Mouse (Mus musculus) lung, embryonic 16.5 days (tissue): ENCODE data around the gene Rin3. TPM values are rescaled to one million over a fixed set of nuclear protein-coding genes. Genes with fewer than 3 reads are reported as not detected.

Experiments
- ATAC-seq: fragments of 200-750 bp; cut with Nextera tagmentation; 2 replicates; pipeline ENCODE4 v1.8.0; 2017; ENCODE audit warnings: low read depth, mild to moderate bottlenecking, moderate library complexity
- H3K27ac ChIP-seq: fragments of 300-500 bp; sonication (generic); 2 replicates; pipeline ENCODE4 v1.5.1; 2014; ENCODE audit warnings: mild to moderate bottlenecking, control low read depth, low read length
- H3K27me3 ChIP-seq: fragments of 300-500 bp; sonication (generic); 2 replicates; pipeline ENCODE4 v1.6.1; 2014; ENCODE audit warnings: low read depth, low read length, mixed read lengths; ENCODE audit not compliant: control insufficient read depth, insufficient read depth
- H3K36me3 ChIP-seq: fragments of 300-500 bp; sonication (generic); 2 replicates; pipeline ENCODE4 v1.6.1; 2014; ENCODE audit warnings: low read length; ENCODE audit not compliant: control insufficient read depth, insufficient read depth
- H3K4me1 ChIP-seq: fragments of 300-500 bp; sonication (generic); replicated peaks from 2 replicates; pipeline ENCODE4 v1.6.1; 2014; ENCODE audit warnings: low read length, mixed read lengths; ENCODE audit not compliant: control insufficient read depth, insufficient read depth
- H3K4me2 ChIP-seq: fragments of 300-500 bp; sonication (generic); 2 replicates; pipeline ENCODE4 v1.6.1; 2014; ENCODE audit warnings: low read depth, low read length, control low read depth
- H3K4me3 ChIP-seq: fragments of 300-500 bp; sonication (generic); 2 replicates; pipeline ENCODE4 v1.5.1; 2014; ENCODE audit warnings: mild to moderate bottlenecking, low read length, control low read depth
- H3K9ac ChIP-seq: fragments of 300-500 bp; sonication (generic); 2 replicates; pipeline ENCODE4 v1.6.1; 2014; ENCODE audit warnings: low read length, control low read depth
- H3K9me3 ChIP-seq: fragments of 300-500 bp; sonication (generic); 2 replicates; pipeline ENCODE4 v1.6.1; 2016; ENCODE audit warnings: low read length; ENCODE audit not compliant: control insufficient read depth
- WGBS: fragments of 180-500 bp; shearing (Covaris S2); extraction: QIAGEN DNeasy Blood & Tissue Kit; methylation state at CpG from one replicate; pipeline ENCODE4 v1.1.7; 2014; 5-methylcytosine and 5-hydroxymethylcytosine counted together
- polyA plus RNA-seq: library from polyadenylated mRNA; unstranded; fragments of >200 nt; fragmentation: Nextera tagmentation; extraction: Ambion mirVana; gene quantifications from 2 replicates; pipeline ENCODE4 v1.2.1, GENCODE M21; 2015

The Rin3 gene
- polyA plus RNA-seq, 1 experiment from 2014 or later: 16.7 TPM

- Histone ChIP-seq H3K4me2 (no peak overlapping the region), H3K9me3 (no peaks in the 10 kb centered on the region), H3K4me1 (peaks cover 14% of the 10 kb centered on the region; the same call in 1 of the 2 replicates), H3K9ac (no peak overlapping the region), H3K36me3 (0 out of 2 replicates have a peak, but pooled peaks cover 3% of the 10 kb centered on the region), H3K4me3 (no peak overlapping the region), H3K27me3 (no peaks in the 10 kb centered on the region), H3K27ac (no peak overlapping the region)
- ATAC-seq: no peak
- 73% methylated on average over 10 of the region's 10 CpGs for WGBS
Observed at GRCm38 (mm10) chr12:102420168-102420890, 137.5 kb downstream of the Rin3 start.

- Histone ChIP-seq H3K4me3 (no peak overlapping the region), H3K27me3 (no peaks in the 10 kb centered on the region), H3K9ac (no peak overlapping the region), H3K4me1 (peaks cover 14% of the 10 kb centered on the region; the same call in 1 of the 2 replicates), H3K36me3 (peaks cover 6% of the 10 kb centered on the region; the same call in 1 of the 2 replicates), H3K27ac (peak overlapping the region; percentile 62), H3K9me3 (0 out of 2 replicates have a peak, but pooled peaks cover 2% of the 10 kb centered on the region), H3K4me2 (no peak overlapping the region)
- WGBS: 39% methylated on average over 6 of the region's 6 CpGs
- peak; percentile 85 for ATAC-seq
Observed at GRCm38 (mm10) chr12:102422065-102422464, 139.2 kb downstream of the Rin3 start.

GRCm38 (mm10) chr12:102422623-102423320, 139.9 kb downstream of the Rin3 start:
- Histone ChIP-seq H3K36me3 (peaks cover 6% of the 10 kb centered on the region; the same call in 1 of the 2 replicates), H3K27ac (peak overlapping the region; percentile 62), H3K4me3 (no peak overlapping the region), H3K9me3 (0 out of 2 replicates have a peak, but pooled peaks cover 2% of the 10 kb centered on the region), H3K4me1 (peaks cover 14% of the 10 kb centered on the region; the same call in 1 of the 2 replicates), H3K27me3 (no peaks in the 10 kb centered on the region), H3K4me2 (no peak overlapping the region), H3K9ac (no peak overlapping the region)
- no peak for ATAC-seq
- 75% methylated on average over 11 of the region's 11 CpGs for WGBS

GRCm38 (mm10) chr12:102423625-102424024, 140.8 kb downstream of the Rin3 start:
- no peak overlapping the region for H3K4me3 ChIP-seq
- H3K36me3 ChIP-seq: peaks cover 6% of the 10 kb centered on the region; the same call in 1 of the 2 replicates
- H3K4me2 ChIP-seq: no peak overlapping the region
- no peaks in the 10 kb centered on the region for H3K27me3 ChIP-seq
- no peak for ATAC-seq
- no peak overlapping the region for H3K9ac ChIP-seq
- H3K9me3 ChIP-seq: 0 out of 2 replicates have a peak, but pooled peaks cover 2% of the 10 kb centered on the region
- WGBS: 80% methylated on average over 8 of the region's 8 CpGs
- H3K4me1 ChIP-seq: peaks cover 14% of the 10 kb centered on the region; the same call in 1 of the 2 replicates
- H3K27ac ChIP-seq: no peak overlapping the region

DNA sequence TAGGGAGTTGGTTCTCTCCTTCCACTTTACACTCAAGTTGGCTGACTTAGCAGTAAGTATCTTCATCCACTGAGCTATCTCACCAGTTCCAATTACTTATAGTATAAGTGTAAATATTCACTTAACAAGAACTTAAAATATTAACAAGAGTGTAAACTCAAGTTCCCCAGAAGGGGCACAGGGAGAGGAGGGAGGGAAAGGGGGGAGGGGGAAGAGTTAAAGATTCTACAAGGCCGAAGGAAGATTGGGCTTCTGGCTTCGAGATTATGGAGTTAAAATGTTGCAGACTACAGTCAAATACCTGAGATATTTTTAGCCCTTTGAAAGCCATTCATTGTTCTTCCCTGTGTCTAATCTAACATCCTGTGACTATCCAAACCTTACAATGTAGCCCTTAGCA, 141.6 kb downstream of the Rin3 start:
- peaks cover 10% of the 10 kb centered on the region; the same call in 1 of the 2 replicates for H3K4me1 ChIP-seq
- ATAC-seq: no peak
- no peak overlapping the region for H3K4me3 ChIP-seq
- H3K9ac ChIP-seq: no peak overlapping the region
- no peak overlapping the region for H3K27ac ChIP-seq
- WGBS: 40% methylated on average over 2 of the region's 2 CpGs
- H3K36me3 ChIP-seq: peaks cover 6% of the 10 kb centered on the region; the same call in 1 of the 2 replicates
- H3K9me3 ChIP-seq: 0 out of 2 replicates have a peak, but pooled peaks cover 2% of the 10 kb centered on the region
- H3K4me2 ChIP-seq: no peak overlapping the region
- H3K27me3 ChIP-seq: no peaks in the 10 kb centered on the region

DNA sequence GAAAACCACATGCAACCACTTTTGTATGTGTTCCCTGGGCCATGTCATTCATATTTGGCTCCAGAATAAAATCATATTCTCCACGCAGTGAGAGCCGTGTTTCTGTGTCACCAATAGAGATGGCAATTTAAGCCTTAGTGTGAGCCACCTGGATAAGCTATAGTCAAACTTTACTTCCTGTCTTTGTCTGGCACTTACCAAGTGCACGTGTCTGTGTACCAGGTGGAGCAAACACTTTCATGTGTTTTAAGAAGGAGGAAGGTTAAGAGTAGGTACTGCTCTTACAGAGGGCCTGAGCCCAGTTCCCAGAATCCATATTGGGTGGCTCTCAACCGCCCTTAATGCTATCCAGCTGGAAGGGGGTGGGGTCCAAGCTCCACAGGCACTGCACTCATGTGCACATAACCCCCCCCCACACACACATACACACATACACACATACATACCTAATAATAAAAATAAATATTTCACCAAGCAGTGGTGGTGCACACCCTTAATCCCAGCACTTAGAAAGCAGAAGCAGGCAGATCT, 142.3 kb downstream of the Rin3 start:
- Histone ChIP-seq H3K9me3 (0 out of 2 replicates have a peak, but pooled peaks cover 2% of the 10 kb centered on the region), H3K4me3 (no peak overlapping the region), H3K4me1 (peaks cover 8% of the 10 kb centered on the region; the same call in 1 of the 2 replicates), H3K9ac (no peak overlapping the region), H3K27me3 (no peaks in the 10 kb centered on the region), H3K36me3 (peaks cover 6% of the 10 kb centered on the region; the same call in 1 of the 2 replicates), H3K27ac (no peak overlapping the region), H3K4me2 (no peak overlapping the region)
- WGBS: 52% methylated on average over 4 of the region's 4 CpGs
- ATAC-seq: 0 out of 2 replicates have a peak, but pooled peaks have one; percentile 29

DNA sequence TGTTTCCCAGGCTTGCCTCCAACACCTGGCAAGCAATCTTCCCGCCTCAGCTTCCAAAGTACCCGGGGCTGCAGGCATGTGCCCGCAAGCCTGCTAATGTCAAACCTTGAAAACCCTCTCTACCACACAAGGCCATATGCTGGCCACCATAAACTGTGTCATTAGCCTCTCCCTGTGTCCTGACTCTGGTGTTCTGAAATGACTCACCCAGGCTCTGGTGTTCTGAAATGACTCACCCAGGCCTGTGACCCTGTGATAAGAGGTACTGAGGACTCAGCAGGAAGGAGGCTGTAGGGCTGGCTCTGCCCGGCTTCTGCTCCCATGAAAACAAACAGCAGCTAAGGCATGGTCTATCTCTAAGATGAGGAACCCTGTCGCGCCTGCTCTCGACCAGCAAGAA, 143.4 kb downstream of the Rin3 start:
- ATAC-seq: no peak
- Histone ChIP-seq H3K27ac (no peak overlapping the region), H3K9me3 (0 out of 2 replicates have a peak, but pooled peaks cover 2% of the 10 kb centered on the region), H3K27me3 (no peaks in the 10 kb centered on the region), H3K36me3 (peaks cover 6% of the 10 kb centered on the region; the same call in 1 of the 2 replicates), H3K4me3 (no peak overlapping the region), H3K4me1 (peaks cover 8% of the 10 kb centered on the region; the same call in 1 of the 2 replicates), H3K4me2 (no peak overlapping the region), H3K9ac (no peak overlapping the region)
- 86% methylated on average over 7 of the region's 7 CpGs for WGBS

- ATAC-seq: no peak
- H3K9ac ChIP-seq: no peak overlapping the region
- no peak overlapping the region for H3K27ac ChIP-seq
- H3K4me3 ChIP-seq: no peak overlapping the region
- peaks cover 3% of the 10 kb centered on the region; the same call in 1 of the 2 replicates for H3K36me3 ChIP-seq
- H3K27me3 ChIP-seq: no peaks in the 10 kb centered on the region
- no peak overlapping the region for H3K4me2 ChIP-seq
- 0 out of 2 replicates have a peak, but pooled peaks cover 2% of the 10 kb centered on the region for H3K9me3 ChIP-seq
- WGBS: 84% methylated on average over 5 of the region's 5 CpGs
- H3K4me1 ChIP-seq: peaks cover 9% of the 10 kb centered on the region; the same call in 1 of the 2 replicates
Observed at GRCm38 (mm10) chr12:102429656-102430055, 146.8 kb downstream of the Rin3 start.
